Mouse (Mus musculus): ENCODE measurements around the gene Aasdh.

The Aasdh gene

GRCm38 (mm10) chr5:76906155-76906499 lies 813 bp upstream of the Aasdh start:
- DNase-seq = no peak

GRCm38 (mm10) chr5:76904713-76905404 lies 455 bp downstream of the Aasdh start:
- peak; percentile 26 for DNase-seq

GRCm38 (mm10) chr5:76902131-76902530 lies 3.2 kb downstream of the Aasdh start:
- no peak for DNase-seq

- DNase-seq = no peak
These were observed 12.2 kb downstream of the Aasdh start for GRCm38 (mm10) chr5:76893084-76893483.

GRCm38 (mm10) chr5:76892608-76893007 lies 12.7 kb downstream of the Aasdh start:
- no peak for DNase-seq

GRCm38 (mm10) chr5:76887011-76887410 lies 18.3 kb downstream of the Aasdh start:
- no peak for DNase-seq

- no peak for DNase-seq
These were observed 21.2 kb downstream of the Aasdh start for GRCm38 (mm10) chr5:76884107-76884506.

GRCm38 (mm10) chr5:76876106-76876758 lies 29.1 kb downstream of the Aasdh start:
- no peak for DNase-seq

GRCm38 (mm10) chr5:76869553-76869952 lies 35.8 kb downstream of the Aasdh start:
- no peak for DNase-seq

- peak; percentile 30 to 36 for DNase-seq
These were observed 36.5 kb downstream of the Aasdh start for GRCm38 (mm10) chr5:76868693-76869286.

- DNase-seq = no peak
These were observed 38.5 kb downstream of the Aasdh start for GRCm38 (mm10) chr5:76866819-76867218.

- no peak for DNase-seq
These were observed 46.9 kb downstream of the Aasdh start for GRCm38 (mm10) chr5:76858444-76858843.

GRCm38 (mm10) chr5:76857103-76858015 lies 48.0 kb downstream of the Aasdh start:
- DNase-seq = no peak

- no peak for DNase-seq
These were observed 49.3 kb downstream of the Aasdh start for GRCm38 (mm10) chr5:76855829-76856600.

- DNase-seq = peak; percentile 79 to 81
These were observed 51.8 kb downstream of the Aasdh start for GRCm38 (mm10) chr5:76853549-76853948.

- DNase-seq = no peak
These were observed 54.0 kb downstream of the Aasdh start for GRCm38 (mm10) chr5:76851316-76851715.

GRCm38 (mm10) chr5:76847106-76847505 lies 58.2 kb downstream of the Aasdh start:
- no peak for DNase-seq

- no peak for DNase-seq
These were observed 60.6 kb downstream of the Aasdh start for GRCm38 (mm10) chr5:76844618-76845186.

- DNase-seq = no peak
These were observed 61.4 kb downstream of the Aasdh start for GRCm38 (mm10) chr5:76843851-76844419.

- peak; percentile 50 to 63 for DNase-seq
These were observed 61.9 kb downstream of the Aasdh start for GRCm38 (mm10) chr5:76843448-76843847.

- no peak for DNase-seq
These were observed 63.5 kb downstream of the Aasdh start for GRCm38 (mm10) chr5:76841859-76842258.

GRCm38 (mm10) chr5:76839786-76840185 lies 65.5 kb downstream of the Aasdh start:
- DNase-seq = no peak
